Mouse (Mus musculus) hindbrain, embryonic 15.5 days (tissue): ENCODE data around the gene Sost. TPM values are rescaled to one million over a fixed set of nuclear protein-coding genes. Genes with fewer than 3 reads are reported as not detected.

Experiments
- ATAC-seq: fragments of 200-750 bp; cut with Nextera tagmentation; 2 replicates; pipeline ENCODE4 v1.8.0; 2017; ENCODE audit warnings: low read depth, moderate number of reproducible peaks, moderate TSS enrichment; ENCODE audit not compliant: low FRiP score
- H3K27ac ChIP-seq: fragments of 300-500 bp; sonication (generic); replicated peaks from 2 replicates; pipeline ENCODE4 v1.5.1; 2015; ENCODE audit warnings: mild to moderate bottlenecking, inconsistent platforms
- H3K27me3 ChIP-seq: fragments of 300-500 bp; sonication (generic); 2 replicates; pipeline ENCODE4 v1.6.1; 2015; ENCODE audit warnings: control low read depth, inconsistent platforms
- H3K36me3 ChIP-seq: fragments of 300-500 bp; sonication (generic); 2 replicates; pipeline ENCODE4 v1.6.1; 2015; ENCODE audit warnings: control low read depth, inconsistent platforms
- H3K4me1 ChIP-seq: fragments of 300-500 bp; sonication (generic); replicated peaks from 2 replicates; pipeline ENCODE4 v1.6.1; 2015; ENCODE audit warnings: control low read depth, inconsistent platforms
- H3K4me2 ChIP-seq: fragments of 300-500 bp; sonication (generic); 2 replicates; pipeline ENCODE4 v1.6.1; 2015; ENCODE audit warnings: moderate library complexity, mild to moderate bottlenecking, inconsistent platforms
- H3K4me3 ChIP-seq: fragments of 300-500 bp; sonication (generic); 2 replicates; pipeline ENCODE4 v1.5.1; 2015; ENCODE audit warnings: mild to moderate bottlenecking, inconsistent platforms
- H3K9ac ChIP-seq: fragments of 300-500 bp; sonication (generic); 2 replicates; pipeline ENCODE4 v1.6.1; 2015; ENCODE audit warnings: inconsistent platforms
- H3K9me3 ChIP-seq: fragments of 300-500 bp; sonication (generic); 2 replicates; pipeline ENCODE4 v1.6.1; 2016; ENCODE audit warnings: control low read depth, inconsistent platforms
- WGBS: fragments of 180-500 bp; shearing (Covaris S2); methylation state at CpG from one replicate; pipeline ENCODE4 v1.1.7; 2015; 5-methylcytosine and 5-hydroxymethylcytosine counted together
- polyA plus RNA-seq: library from polyadenylated mRNA; unstranded; fragments of >200 nt; fragmentation: Nextera tagmentation; extraction: Ambion mirVana; gene quantifications from 2 replicates; pipeline ENCODE4 v1.2.1, GENCODE M21; 2015

Sost gene
- polyA plus RNA-seq, 1 experiment from 2014 or later, result 0.06 TPM

GRCm38 (mm10) chr11:101981850-101982249 is 15.0 kb upstream of the Sost start:
- WGBS, result 85% methylated on average over 12 of the region's 12 CpGs
- ATAC-seq, result no peak
- Histone ChIP-seq H3K4me1 (peaks cover 20% of the 10 kb centered on the region), H3K9ac (no peak overlapping the region), H3K9me3 (no peaks in the 10 kb centered on the region), H3K27me3 (no peaks in the 10 kb centered on the region), H3K36me3 (no peaks in the 10 kb centered on the region), H3K27ac (no peak overlapping the region), H3K4me2 (no peak overlapping the region), H3K4me3 (no peak overlapping the region)

GRCm38 (mm10) chr11:101980603-101981157 is 13.9 kb upstream of the Sost start:
- H3K4me2 ChIP-seq, result no peak overlapping the region
- no peaks in the 10 kb centered on the region for H3K27me3 ChIP-seq
- no peak overlapping the region for H3K4me3 ChIP-seq
- H3K9ac ChIP-seq, result no peak overlapping the region
- no peak overlapping the region for H3K27ac ChIP-seq
- no peaks in the 10 kb centered on the region for H3K36me3 ChIP-seq
- no peaks in the 10 kb centered on the region for H3K9me3 ChIP-seq
- peaks cover 17% of the 10 kb centered on the region for H3K4me1 ChIP-seq
- no peak for ATAC-seq
- 82% methylated on average over 9 of the region's 9 CpGs for WGBS

- no peak overlapping the region for H3K4me2 ChIP-seq
- no peak overlapping the region for H3K27ac ChIP-seq
- ATAC-seq, result no peak
- no peaks in the 10 kb centered on the region for H3K27me3 ChIP-seq
- H3K4me1 ChIP-seq, result peaks cover 10% of the 10 kb centered on the region
- no peak overlapping the region for H3K9ac ChIP-seq
- 79% methylated on average over 5 of the region's 5 CpGs for WGBS
- no peaks in the 10 kb centered on the region for H3K9me3 ChIP-seq
- H3K4me3 ChIP-seq, result no peak overlapping the region
- no peaks in the 10 kb centered on the region for H3K36me3 ChIP-seq
These were observed 12.3 kb upstream of the Sost start for GRCm38 (mm10) chr11:101979140-101979539.

GRCm38 (mm10) chr11:101976949-101977348 is 10.1 kb upstream of the Sost start:
- Histone ChIP-seq H3K27me3 (no peaks in the 10 kb centered on the region), H3K27ac (no peak overlapping the region), H3K4me3 (no peak overlapping the region), H3K9ac (no peak overlapping the region), H3K4me2 (no peak overlapping the region), H3K4me1 (no peaks in the 10 kb centered on the region), H3K36me3 (no peaks in the 10 kb centered on the region), H3K9me3 (no peaks in the 10 kb centered on the region)
- no peak for ATAC-seq
- 97% methylated on average over 7 of the region's 7 CpGs for WGBS

GRCm38 (mm10) chr11:101974923-101975322 is 8.1 kb upstream of the Sost start:
- Histone ChIP-seq H3K4me3 (no peak overlapping the region), H3K36me3 (no peaks in the 10 kb centered on the region), H3K4me1 (no peaks in the 10 kb centered on the region), H3K27me3 (no peaks in the 10 kb centered on the region), H3K27ac (no peak overlapping the region), H3K4me2 (no peak overlapping the region), H3K9ac (no peak overlapping the region), H3K9me3 (no peaks in the 10 kb centered on the region)
- ATAC-seq, result no peak
- WGBS, result 55% methylated on average over 9 of the region's 9 CpGs

- Histone ChIP-seq H3K36me3 (no peaks in the 10 kb centered on the region), H3K4me3 (no peak overlapping the region), H3K4me1 (no peaks in the 10 kb centered on the region), H3K9me3 (no peaks in the 10 kb centered on the region), H3K9ac (no peak overlapping the region), H3K27me3 (no peaks in the 10 kb centered on the region), H3K27ac (no peak overlapping the region), H3K4me2 (no peak overlapping the region)
- ATAC-seq, result no peak
- 52% methylated on average over 6 of the region's 6 CpGs for WGBS
These were observed 7.4 kb upstream of the Sost start for GRCm38 (mm10) chr11:101974181-101974580.

- no peak overlapping the region for H3K4me3 ChIP-seq
- H3K27me3 ChIP-seq, result no peaks in the 10 kb centered on the region
- H3K9me3 ChIP-seq, result no peaks in the 10 kb centered on the region
- 78% methylated on average over 9 of the region's 9 CpGs for WGBS
- H3K27ac ChIP-seq, result no peak overlapping the region
- H3K36me3 ChIP-seq, result no peaks in the 10 kb centered on the region
- no peak for ATAC-seq
- peaks cover 3% of the 10 kb centered on the region for H3K4me1 ChIP-seq
- H3K9ac ChIP-seq, result no peak overlapping the region
- H3K4me2 ChIP-seq, result no peak overlapping the region
These were observed 6.7 kb upstream of the Sost start for GRCm38 (mm10) chr11:101973496-101973895.

GRCm38 (mm10) chr11:101972651-101973050 is 5.8 kb upstream of the Sost start:
- peaks cover 4% of the 10 kb centered on the region for H3K4me1 ChIP-seq

GRCm38 (mm10) chr11:101972097-101972496 is 5.3 kb upstream of the Sost start:
- WGBS, result 80% methylated on average over 3 of the region's 3 CpGs
- no peak for ATAC-seq
- Histone ChIP-seq H3K4me1 (peaks cover 4% of the 10 kb centered on the region), H3K27me3 (no peaks in the 10 kb centered on the region; the same call in 1 of the 2 replicates), H3K27ac (no peak overlapping the region), H3K4me2 (no peak overlapping the region), H3K4me3 (no peak overlapping the region), H3K9me3 (no peaks in the 10 kb centered on the region), H3K9ac (no peak overlapping the region), H3K36me3 (no peaks in the 10 kb centered on the region)

More at GRCm38 (mm10) chr11:101972651-101973050, 5.8 kb upstream of the Sost start:
- Histone ChIP-seq H3K27me3 (no peaks in the 10 kb centered on the region), H3K36me3 (no peaks in the 10 kb centered on the region), H3K4me3 (no peak overlapping the region), H3K9me3 (no peaks in the 10 kb centered on the region), H3K4me2 (no peak overlapping the region), H3K9ac (no peak overlapping the region), H3K27ac (no peak overlapping the region)
- ATAC-seq, result no peak
- 92% methylated on average over 5 of the region's 5 CpGs for WGBS

- Histone ChIP-seq H3K4me3 (no peak overlapping the region), H3K36me3 (no peaks in the 10 kb centered on the region), H3K27ac (no peak overlapping the region), H3K4me1 (peaks cover 4% of the 10 kb centered on the region), H3K4me2 (no peak overlapping the region), H3K9me3 (no peaks in the 10 kb centered on the region), H3K9ac (no peak overlapping the region), H3K27me3 (no peaks in the 10 kb centered on the region; the same call in 1 of the 2 replicates)
- WGBS, result 49% methylated on average over 3 of the region's 3 CpGs
- no peak for ATAC-seq
These were observed 4.6 kb upstream of the Sost start for GRCm38 (mm10) chr11:101971410-101971809.

- Histone ChIP-seq H3K27me3 (peaks cover 15% of the 10 kb centered on the region), H3K9me3 (no peaks in the 10 kb centered on the region), H3K27ac (no peak overlapping the region), H3K4me2 (no peak overlapping the region), H3K4me1 (peaks cover 4% of the 10 kb centered on the region), H3K36me3 (no peaks in the 10 kb centered on the region), H3K4me3 (no peak overlapping the region), H3K9ac (no peak overlapping the region)
- 83% methylated on average over 13 of the region's 13 CpGs for WGBS
- ATAC-seq, result no peak
These were observed 3.0 kb upstream of the Sost start for GRCm38 (mm10) chr11:101969835-101970234.

- H3K27me3 ChIP-seq, result peaks cover 25% of the 10 kb centered on the region
- WGBS, result 0% methylated on average over 5 of the region's 5 CpGs
- peak; percentile 64; the same call in 1 of the 2 replicates for ATAC-seq
These were observed 2.0 kb upstream of the Sost start for GRCm38 (mm10) chr11:101968791-101969190.

GRCm38 (mm10) chr11:101968311-101968710 is 1.5 kb upstream of the Sost start:
- Histone ChIP-seq H3K27me3 (peaks cover 29% of the 10 kb centered on the region), H3K4me2 (no peak overlapping the region), H3K27ac (no peak overlapping the region), H3K4me1 (peaks cover 18% of the 10 kb centered on the region), H3K9ac (no peak overlapping the region), H3K36me3 (no peaks in the 10 kb centered on the region), H3K4me3 (no peak overlapping the region), H3K9me3 (no peaks in the 10 kb centered on the region)
- WGBS, result 13% methylated on average over 7 of the region's 7 CpGs
- ATAC-seq, result no peak

More at GRCm38 (mm10) chr11:101968791-101969190, 2.0 kb upstream of the Sost start:
- Histone ChIP-seq H3K4me3 (no peak overlapping the region), H3K9ac (no peak overlapping the region), H3K9me3 (no peaks in the 10 kb centered on the region), H3K27ac (no peak overlapping the region), H3K36me3 (no peaks in the 10 kb centered on the region), H3K4me1 (peaks cover 13% of the 10 kb centered on the region), H3K4me2 (no peak overlapping the region)
